Mouse (Mus musculus): ENCODE results near the gene Cys1.

DNA sequence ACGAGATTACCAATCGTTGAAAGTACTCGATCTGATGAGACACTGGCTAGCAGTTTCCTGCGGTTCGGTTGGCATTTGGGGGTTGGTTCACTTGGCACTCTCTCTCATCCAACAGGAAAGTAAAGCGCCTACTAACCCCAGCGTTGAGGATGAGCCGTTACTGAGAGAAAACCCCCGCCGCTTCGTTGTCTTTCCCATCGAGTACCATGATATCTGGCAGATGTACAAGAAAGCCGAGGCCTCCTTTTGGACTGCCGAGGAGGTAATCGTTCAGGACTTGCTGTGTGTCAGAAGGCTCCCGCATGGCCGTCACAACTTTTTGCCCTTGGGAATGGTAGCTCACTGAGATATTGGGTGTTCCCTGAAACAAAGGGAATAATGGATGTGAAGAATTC is 27.2 kb upstream of the Cys1 start:
- no peak for TF ChIP-seq GATA1 (IDR thresholded peaks at IDR 0.05; ENCODE audit: borderline replicate concordance, low read length)
- no peak for TF ChIP-seq FLI1 (IDR thresholded peaks at IDR 0.05; ENCODE audit: low read length)

Measured in megakaryocyte, embryonic 14.5 days (primary cell).